Mouse (Mus musculus) brain, embryonic 14.5 days (tissue): ENCODE measurements around the gene Vps26b. TPM values are rescaled to one million over a fixed set of nuclear protein-coding genes. Genes with fewer than 3 reads are reported as not detected.

Experiments
- DNase-seq: peaks from one replicate; pipeline ENCODE4 v3.0.0-alpha.2; 2011; ENCODE audit warnings: low read depth
- CTCF ChIP-seq: fragments of 200-500 bp; IDR thresholded peaks from 2 replicates; pipeline ENCODE4 v1.5.1; 2012; ENCODE audit warnings: inconsistent platforms, mild to moderate bottlenecking, moderate library complexity, borderline replicate concordance; ENCODE audit not compliant: insufficient read depth, insufficient read length; ENCODE audit errors: extremely low read depth
- POLR2A ChIP-seq: fragments of 200-500 bp; IDR thresholded peaks from 2 replicates; pipeline ENCODE4 v1.6.1; 2012; ENCODE audit warnings: mild to moderate bottlenecking, inconsistent platforms, borderline replicate concordance; ENCODE audit not compliant: poor library complexity, insufficient read depth, insufficient read length, severe bottlenecking; ENCODE audit errors: extremely low read depth
- polyA plus RNA-seq: library from polyadenylated mRNA; depleted of rRNA; stranded (reverse); fragments of >200 nt; gene quantifications from 2 replicates; pipeline ENCODE4 v1.2.3, GENCODE M21; 2012; rRNA removed

Vps26b gene
- polyA plus RNA-seq, result 82.6 and 92.3 TPM in 2 replicates

GRCm38 (mm10) chr9:27029828-27030762 lies at the start of gene Vps26b, which contains the start of gene Ncapd3:
Vps26b (minus strand) TSS chr9:27030065.
Ncapd3 (plus strand) TSS chr9:27030175.
- DNase-seq, result peak; percentile 99
- TF ChIP-seq CTCF, result 0 out of 2 replicates have a peak, but pooled peaks have one; percentile 35
- TF ChIP-seq POLR2A, result peak; percentile 72

GRCm38 (mm10) chr9:27075812-27076211 lies 45.9 kb upstream of the Vps26b start:
- no peak for DNase-seq
- TF ChIP-seq POLR2A (no peak), CTCF (no peak)

GRCm38 (mm10) chr9:27074677-27075076 lies 44.8 kb upstream of the Vps26b start:
- TF ChIP-seq POLR2A (no peak), CTCF (no peak)

GRCm38 (mm10) chr9:27070895-27071294 lies 41.0 kb upstream of the Vps26b start:
- TF ChIP-seq CTCF (no peak), POLR2A (no peak)
- DNase-seq, result no peak

More at GRCm38 (mm10) chr9:27074677-27075076, 44.8 kb upstream of the Vps26b start:
- DNase-seq, result peak; percentile 44

- DNase-seq, result no peak
- TF ChIP-seq POLR2A (no peak), CTCF (no peak)
Observed at GRCm38 (mm10) chr9:27058341-27058740, 28.5 kb upstream of the Vps26b start.

- DNase-seq, result peak; percentile 20
- TF ChIP-seq POLR2A (no peak), CTCF (no peak)
Observed at GRCm38 (mm10) chr9:27049492-27049891, 19.6 kb upstream of the Vps26b start.

GRCm38 (mm10) chr9:27043892-27044291 lies 14.0 kb upstream of the Vps26b start:
- TF ChIP-seq POLR2A, result no peak
- no peak for TF ChIP-seq CTCF
- DNase-seq, result no peak

GRCm38 (mm10) chr9:27030763-27031100 lies 867 bp upstream of the Vps26b start:
- no peak for DNase-seq
- TF ChIP-seq POLR2A (0 out of 2 replicates have a peak, but pooled peaks have one; percentile 23), CTCF (no peak)

- TF ChIP-seq CTCF (0 out of 2 replicates have a peak, but pooled peaks have one; percentile 27), POLR2A (no peak)
- peak; percentile 78 for DNase-seq
Observed at GRCm38 (mm10) chr9:27029022-27029827, 640 bp downstream of the Vps26b start.

- DNase-seq, result no peak
Observed at GRCm38 (mm10) chr9:27026708-27027107, 3.2 kb downstream of the Vps26b start.

GRCm38 (mm10) chr9:27023681-27024080 lies 6.2 kb downstream of the Vps26b start:
- DNase-seq, result no peak
- no peak for TF ChIP-seq CTCF
- no peak for TF ChIP-seq POLR2A

More at GRCm38 (mm10) chr9:27026708-27027107, 3.2 kb downstream of the Vps26b start:
- TF ChIP-seq CTCF (no peak), POLR2A (no peak)

- no peak for TF ChIP-seq CTCF
- no peak for TF ChIP-seq POLR2A
- DNase-seq, result no peak
Observed at GRCm38 (mm10) chr9:27018961-27019360, 10.9 kb downstream of the Vps26b start.
